Mouse (Mus musculus) spleen, adult 2 months (tissue): ENCODE results near the gene Ncaph.

Experiments used
- CTCF ChIP-seq: fragments of 200-500 bp; IDR thresholded peaks from 2 replicates; pipeline ENCODE4 v1.5.1; 2011; ENCODE audit warnings: mild to moderate bottlenecking, inconsistent platforms; ENCODE audit not compliant: insufficient read depth, insufficient read length, insufficient replicate concordance; ENCODE audit errors: extremely low read depth
- POLR2A ChIP-seq: fragments of 200-500 bp; IDR thresholded peaks from 2 replicates; pipeline ENCODE4 v1.6.1; 2011; ENCODE audit warnings: low read depth, low read length, inconsistent platforms

DNA sequence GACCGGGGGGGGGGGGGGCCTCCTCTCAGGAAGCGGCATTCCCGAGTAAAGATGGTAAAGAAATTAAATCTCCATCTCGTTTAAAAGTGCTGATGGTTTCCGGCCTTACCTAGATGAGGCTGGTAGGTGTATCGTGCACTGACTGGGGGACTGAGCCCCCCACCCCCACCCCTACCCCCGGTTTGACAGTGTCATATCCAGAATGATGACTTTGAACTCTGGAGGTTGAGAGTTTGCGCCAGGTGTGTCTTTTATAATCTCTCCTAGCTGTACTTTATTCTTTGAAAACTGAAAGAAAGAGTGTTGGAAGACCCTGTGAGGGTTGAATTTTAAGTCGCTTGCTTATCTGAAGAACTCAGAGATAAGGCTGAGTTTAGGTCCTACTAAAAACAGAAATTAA is 62.9 kb downstream of the Ncaph start:
- no peak for TF ChIP-seq CTCF
- no peak for TF ChIP-seq POLR2A
